Mouse (Mus musculus): ENCODE measurements around the gene Iars2.

Iars2 gene

DNA sequence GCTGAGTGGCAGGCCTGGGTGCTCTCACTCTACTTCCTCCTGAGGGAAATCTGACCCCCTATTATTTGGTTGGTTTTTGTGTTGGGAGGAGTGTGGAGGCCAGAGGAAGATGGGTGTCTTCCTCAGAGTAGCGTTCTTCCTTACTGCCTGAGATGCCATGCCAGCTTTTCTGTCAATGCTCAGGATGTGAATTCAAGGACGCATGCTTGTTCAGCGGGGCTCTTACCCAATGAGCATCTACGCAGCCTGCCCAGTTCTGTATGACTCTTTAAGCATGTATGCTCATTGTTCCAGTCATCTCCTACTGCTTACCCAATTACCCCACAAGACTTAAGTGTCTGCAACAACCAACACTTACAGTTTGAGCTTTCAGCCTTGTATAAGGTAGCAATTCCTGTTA lies 48.6 kb downstream of the Iars2 start:
- DNase-seq (ENCODE audit: low read depth, low spot score), result no peak

DNA sequence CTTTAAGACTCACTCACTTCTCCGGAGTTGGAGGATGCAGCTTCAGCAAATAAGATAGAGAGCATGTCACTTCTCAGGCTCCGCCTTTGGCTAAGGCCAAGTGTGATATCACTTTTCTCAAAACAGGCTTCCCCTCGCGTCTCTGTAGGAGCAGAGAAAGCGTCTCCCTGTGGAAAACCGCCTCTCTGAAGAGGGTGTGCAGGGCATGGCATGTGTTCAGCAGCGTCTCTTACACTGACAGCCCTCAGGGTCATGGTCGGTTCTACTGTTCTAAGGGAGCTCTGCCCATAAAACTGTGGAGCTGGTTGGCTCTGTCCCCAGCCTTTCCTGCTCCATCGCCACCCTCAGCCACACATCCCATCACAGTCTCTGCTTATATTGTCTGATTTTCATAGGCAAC lies 49.9 kb downstream of the Iars2 start:
- DNase-seq (ENCODE audit: low read depth, low spot score), result no peak

DNA sequence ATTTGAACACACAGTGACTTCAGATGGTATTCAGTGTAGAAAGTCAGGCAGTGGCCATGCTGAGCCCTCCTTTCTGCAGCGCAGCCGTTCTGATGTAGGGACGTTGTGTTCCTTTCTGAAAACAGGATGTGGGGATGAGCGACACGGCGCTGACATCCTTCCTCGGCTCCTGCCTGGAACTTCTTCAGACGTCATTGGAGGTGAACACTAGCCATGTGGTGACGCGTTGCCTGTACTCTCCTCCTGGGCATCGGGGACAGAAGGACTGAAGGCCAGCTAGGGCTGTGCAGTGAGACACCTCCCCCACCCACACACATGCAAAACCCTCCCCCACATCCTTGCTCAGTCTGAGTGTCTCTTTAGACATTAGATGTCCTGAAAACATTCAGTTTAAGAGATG lies 52.2 kb downstream of the Iars2 start:
- DNase-seq (ENCODE audit: low read depth, low spot score), result no peak

DNA sequence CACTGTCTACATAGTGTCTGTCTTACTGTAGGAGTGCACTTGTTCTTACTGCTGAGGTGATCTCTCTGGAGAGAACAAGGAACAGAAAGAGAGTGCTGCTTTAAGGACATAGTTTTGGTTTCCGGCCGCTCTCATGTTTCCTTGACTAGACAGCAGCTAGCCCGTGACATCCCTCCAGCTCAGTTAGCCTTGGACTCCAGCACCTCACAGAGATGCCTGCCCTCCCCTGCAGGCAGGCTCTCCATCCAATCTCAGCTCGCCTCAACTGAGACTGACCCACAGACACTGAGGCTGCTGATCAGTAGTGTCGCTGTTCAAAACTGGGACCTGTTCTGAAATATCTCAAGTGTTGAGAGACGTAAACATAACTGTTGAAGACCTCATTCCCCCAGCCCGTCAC lies 53.2 kb downstream of the Iars2 start:
- DNase-seq (ENCODE audit: low read depth, low spot score), result no peak

DNA sequence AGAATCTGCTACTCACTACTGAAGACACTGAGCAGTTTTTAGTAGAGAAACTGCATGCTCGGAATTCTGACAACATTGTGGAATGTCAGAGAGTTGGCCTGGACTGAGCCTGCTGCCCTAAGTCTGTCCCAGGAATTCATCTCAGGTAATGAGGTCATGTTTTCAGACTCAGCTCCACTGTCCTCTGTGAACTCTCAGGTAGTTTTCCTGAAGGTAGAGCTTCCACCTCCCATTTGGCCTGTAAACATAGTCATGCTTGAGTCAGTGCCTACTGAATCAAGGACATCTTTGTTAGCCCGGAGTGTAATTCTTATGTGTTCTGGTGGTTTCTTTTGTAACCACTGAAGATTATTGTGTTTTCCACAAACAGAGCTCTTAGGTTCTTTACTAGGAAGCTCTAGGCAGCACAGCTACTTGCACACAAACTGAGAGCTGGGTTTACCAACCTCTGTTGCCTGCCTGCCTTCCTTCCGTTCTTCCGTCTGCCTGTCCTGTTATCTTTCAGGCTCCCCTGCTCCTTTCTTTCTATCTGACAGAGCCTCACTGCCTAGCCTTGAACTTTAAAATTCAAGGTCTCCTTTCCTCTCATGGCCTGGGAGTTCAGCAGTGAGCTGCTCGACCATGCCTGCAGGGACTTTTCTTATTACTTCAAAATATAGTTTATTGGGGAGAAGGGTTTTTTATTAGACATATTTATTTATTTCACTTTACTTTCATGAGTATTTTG lies 54.2 kb downstream of the Iars2 start:
- no peak for DNase-seq (ENCODE audit: low read depth, low spot score)

DNA sequence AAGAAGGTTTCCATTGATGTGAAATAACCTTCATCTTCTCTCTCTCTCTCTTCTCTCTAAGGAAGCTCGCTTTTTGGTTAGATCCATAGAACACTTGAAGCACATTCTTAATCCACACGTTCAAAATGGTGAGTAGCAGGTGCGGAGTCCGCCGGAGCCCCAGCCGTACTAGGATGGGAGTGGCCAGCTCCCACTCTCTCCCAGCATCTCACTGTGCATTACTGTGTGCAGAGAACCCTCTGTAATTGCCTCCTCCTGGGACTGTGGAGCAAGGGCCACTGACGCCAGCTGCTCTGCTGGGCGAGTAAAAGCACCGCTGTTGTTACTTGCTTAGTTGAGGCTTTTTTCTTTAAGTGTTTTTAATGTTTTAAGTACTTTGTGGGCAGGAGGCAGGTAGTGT lies 57.8 kb downstream of the Iars2 start:
- no peak for DNase-seq (ENCODE audit: low read depth, low spot score)

DNA sequence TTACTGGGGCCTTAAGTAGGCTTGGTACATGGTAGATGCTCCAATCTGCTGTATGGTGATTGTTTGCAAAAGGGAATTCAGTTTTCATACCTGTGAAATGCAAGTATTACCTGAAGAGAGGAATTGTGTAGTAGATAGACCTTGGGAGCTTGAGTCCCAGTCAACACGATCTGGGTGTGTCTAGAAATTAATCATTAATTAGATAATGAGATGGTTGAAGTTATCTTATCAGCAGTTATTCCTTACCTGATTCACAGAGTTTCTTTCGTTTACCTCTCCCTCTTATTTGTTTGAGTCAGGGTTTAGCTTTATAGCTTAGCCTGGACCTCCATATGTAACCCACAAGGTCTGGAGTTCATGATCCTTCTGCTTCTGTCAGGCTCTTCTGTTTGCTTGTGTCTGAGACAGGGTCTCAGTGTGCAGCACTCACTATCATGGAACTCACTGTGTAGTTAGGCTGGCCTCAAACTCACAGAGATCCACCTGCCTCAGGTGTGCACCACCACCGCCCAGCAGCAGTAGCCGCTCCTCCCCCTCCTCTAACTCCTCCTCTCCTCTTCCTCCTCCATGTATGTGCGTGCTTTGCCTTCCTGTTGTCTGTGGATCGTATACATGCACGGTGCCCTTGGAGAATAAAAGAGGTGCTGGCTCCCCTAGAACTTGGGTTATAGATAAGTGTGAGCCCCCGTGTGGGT lies 58.6 kb downstream of the Iars2 start:
- no peak for DNase-seq (ENCODE audit: low read depth, low spot score)

DNA sequence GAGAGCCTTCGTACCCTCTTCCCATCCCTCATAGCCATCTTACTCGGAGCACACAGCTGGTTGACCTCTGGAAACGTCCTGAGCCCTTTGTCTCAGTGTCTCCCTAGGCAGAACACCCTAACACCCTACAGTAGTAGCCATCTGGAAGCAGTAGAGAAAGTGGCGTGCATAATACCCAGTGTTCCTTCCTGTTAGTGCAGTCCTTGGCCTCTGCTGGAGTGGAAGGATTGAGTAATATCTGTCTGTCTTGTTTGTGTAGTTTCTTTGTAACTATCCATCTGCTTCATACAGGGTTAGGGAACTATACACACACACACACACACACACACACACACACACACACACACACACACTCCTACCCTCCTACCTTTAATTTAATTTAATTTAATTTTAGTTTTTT lies 60.5 kb downstream of the Iars2 start:
- DNase-seq (ENCODE audit: low read depth, low spot score), result no peak

DNA sequence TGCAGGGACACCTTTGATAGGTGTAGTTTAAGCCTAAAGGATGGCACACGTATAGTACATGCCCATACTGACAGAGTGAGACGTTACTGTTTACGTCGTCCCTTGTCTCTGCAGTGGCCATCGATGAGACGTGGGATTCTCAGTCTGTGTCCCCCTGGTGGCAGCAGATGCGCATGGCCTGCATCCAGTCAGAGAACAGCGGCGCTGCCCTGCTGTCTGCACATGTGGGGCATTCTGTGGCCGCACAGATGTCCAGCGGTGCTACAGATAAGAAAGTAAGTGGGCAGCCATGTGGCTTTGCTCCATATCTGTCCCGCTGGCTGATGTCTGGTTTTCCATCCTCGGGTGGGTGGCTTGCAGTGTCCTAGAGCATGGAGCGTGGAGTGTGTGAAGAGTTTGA lies 66.6 kb downstream of the Iars2 start:
- DNase-seq (ENCODE audit: low read depth, low spot score), result no peak

DNA sequence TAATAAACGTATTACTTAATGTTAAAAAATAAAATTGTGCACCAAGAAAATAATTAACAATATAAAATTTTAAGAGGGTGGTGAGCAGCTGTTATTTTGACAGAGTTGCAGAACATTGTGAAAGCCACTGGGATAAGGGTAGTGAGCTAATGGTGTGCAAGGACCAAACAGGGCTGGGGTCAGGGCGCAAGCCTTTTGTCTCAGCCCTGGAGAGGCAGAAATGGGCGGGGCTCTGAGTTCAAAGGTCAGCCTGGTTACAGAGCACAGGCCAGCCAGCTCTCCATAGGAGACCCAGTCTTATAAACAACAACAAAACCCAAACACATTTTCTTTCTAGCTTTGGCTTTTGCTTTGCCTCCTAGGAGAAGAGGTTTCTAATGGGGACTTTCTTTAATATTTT lies 72.4 kb downstream of the Iars2 start:
- no peak for DNase-seq (ENCODE audit: low read depth, low spot score)

DNA sequence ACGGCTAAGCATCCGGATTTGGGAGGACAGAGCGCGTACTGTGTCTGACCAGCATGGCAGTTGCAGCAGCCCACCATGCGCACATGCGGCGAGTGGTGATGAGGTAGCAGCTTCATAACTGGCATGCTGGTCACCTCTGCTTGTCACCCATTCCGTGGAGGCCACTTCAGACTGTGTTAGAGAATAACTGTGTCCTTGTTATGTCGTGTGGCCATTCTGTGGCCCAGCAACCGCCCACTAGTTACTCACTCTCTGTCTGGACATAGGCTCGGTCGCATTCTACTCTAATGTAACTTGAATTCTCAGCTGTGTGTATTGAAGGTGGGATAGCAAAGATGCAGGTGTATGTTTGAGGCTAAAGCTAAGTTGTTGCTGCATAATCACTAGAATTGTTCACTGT lies 73.9 kb downstream of the Iars2 start:
- no peak for DNase-seq (ENCODE audit: low read depth, low spot score)

DNA sequence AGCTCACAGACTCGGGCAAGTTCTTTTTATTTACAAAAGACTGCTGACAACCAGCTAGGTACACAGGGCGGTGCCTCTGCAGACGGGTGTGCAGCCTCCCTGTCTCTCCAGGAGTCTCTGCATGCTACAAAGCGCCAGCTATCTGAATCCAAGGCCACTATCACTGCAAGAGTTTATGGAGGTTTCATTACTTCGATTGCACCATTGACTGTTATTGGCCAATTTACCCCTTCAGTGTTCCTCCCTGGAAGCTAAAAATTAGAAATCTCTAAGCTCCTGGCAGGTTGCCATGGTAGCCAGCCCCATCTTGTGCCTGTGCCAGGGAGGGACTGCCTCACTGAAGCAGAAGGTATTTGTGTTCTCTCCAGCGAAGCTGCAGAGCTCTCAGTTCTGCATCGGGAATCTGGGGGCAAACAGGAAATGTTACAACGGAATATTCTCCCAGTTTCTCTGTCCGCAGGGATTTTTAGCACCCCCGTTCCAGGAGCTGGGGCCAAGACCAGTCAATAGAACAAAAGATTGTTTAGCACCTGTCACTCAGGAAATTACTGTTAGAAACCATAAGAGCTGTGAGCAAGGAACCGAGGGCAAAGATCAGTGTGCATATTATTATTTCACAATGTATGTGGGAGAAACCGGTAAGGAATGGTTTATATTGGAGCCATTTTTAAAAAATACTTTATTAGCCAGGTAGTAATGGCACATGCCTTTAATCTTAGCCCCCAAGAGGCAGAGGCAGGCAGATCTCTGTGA lies 75.9 kb downstream of the Iars2 start:
- no peak for DNase-seq (ENCODE audit: low read depth, low spot score)

DNA sequence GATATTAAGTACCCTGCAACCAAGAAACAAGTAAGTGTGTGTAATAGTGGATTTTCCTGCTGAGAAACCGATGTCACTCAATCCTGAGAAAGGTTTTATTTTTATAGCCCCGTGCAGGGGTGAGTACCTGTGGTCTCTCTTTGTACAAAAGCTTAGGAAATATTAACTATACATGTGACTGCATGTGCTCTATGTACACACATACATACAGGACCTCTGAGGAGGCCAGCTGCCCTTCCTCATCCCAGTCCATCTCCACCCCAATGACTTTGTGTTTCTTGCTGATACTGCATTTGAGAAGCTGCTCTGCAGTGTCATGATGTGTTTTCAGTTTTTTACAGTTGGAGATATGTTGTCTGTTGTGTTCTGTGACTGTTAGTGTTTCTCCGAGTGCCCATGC lies 76.8 kb downstream of the Iars2 start:
- no peak for DNase-seq (ENCODE audit: low read depth, low spot score)

DNA sequence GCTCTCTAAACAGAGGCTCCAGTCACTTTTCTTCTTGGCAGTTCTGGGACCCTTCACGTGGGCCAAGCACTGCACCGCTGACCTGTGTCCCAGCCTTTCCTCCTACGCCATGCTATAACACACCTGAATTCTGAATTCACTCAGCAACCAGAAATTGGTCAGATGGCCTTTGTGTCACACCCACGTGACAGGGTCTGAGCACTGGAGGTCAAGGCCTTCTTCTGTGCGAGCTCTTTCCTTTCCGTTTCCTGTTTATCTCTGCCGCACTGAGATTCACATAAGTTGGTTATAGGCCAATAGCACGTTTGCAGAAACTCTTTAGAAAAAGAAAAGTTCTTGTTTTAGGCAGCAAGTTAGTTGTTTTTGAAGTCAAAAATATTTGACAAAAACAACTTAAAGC lies 80.5 kb downstream of the Iars2 start:
- DNase-seq (ENCODE audit: low read depth, low spot score), result no peak

DNA sequence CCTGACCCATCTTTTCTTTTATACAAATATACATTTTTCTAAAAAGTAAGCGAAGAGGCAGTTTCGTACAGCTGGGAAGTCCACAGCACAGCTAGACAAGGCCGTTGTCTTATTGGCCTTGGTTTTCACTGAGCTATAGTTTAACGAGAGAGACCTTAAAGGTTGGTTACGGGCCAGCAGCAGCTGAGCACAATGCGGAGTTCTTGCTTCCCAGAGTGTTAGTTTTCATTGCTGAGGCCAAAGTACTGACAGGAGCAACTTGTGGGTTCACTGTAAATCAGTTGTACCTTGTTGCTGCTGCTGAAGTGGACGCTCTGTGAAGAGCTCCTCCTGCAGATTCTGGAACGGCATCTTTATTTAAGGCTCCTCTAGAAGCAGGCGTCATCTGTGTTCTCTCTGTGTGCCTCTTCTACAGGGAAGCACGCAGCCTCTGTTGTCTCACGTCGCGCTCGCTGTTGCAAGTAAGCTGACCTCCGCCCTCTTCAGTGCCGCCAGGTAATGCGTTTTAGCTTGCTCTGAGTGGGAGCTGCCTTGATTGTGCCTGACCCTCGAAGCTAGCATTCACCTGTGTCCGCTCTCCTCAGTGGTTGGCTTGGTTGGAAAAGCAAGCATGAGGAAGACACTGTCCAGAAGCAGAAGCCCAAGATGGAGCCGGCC lies 81.6 kb downstream of the Iars2 start:
- no peak for DNase-seq (ENCODE audit: low read depth, low spot score)

DNA sequence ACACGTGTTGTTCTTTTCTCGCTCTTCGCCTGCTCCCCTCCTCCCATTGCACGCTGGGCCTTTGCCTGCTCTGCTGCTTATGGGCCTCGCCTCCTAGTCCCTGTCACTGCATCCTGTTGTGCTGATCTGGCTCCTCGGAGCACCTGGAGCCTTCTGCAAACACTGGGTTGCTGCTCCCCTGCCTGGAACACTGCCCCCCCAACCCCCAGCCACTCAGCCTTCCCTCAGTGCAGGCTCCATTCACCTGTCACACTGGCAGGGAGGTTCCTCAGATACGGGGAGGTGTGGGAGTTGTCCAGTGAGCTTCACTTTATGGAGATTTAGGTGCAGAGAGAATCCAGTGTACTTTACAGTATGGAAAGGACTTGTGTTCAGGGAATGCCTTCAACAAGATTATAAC lies 83.7 kb downstream of the Iars2 start:
- no peak for DNase-seq (ENCODE audit: low read depth, low spot score)

DNA sequence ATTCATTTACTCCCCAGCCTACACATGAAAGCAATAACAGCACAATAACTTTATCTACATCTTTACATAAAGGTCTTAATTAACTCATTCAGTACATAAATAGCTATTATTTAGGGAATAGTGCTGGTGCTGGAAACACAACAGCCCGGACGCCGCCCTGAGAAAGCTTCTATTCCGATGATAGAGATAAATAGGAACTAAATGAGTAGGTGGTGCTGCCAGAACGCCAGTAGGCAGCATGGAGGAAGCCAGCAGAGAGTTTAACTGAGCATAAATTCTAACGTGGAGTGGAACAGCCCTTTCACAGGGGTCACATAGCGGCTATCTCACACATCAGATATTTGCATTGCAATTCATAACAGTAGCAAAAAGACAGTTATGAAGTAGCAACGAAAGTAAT lies 86.2 kb downstream of the Iars2 start:
- DNase-seq (ENCODE audit: low read depth, low spot score), result no peak

DNA sequence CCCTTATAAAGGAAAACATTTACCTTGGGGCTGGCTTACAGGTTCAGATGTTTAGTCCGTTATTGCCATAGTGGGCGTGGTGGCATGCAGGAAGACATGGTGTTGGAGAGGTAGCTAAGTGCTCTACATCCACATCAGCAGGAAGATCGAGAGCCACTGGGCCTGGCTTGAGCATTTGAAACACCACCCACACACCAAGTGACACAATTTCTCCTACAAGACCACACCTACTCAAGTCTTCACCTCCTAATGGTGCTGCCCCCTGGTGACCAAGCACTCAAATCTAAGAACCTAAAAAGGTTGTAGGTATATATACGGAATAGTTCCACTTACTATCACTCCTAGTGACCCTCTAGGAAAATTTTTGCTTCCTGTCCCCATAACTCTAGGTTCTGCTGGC lies 92.7 kb downstream of the Iars2 start:
- DNase-seq (ENCODE audit: low read depth, low spot score), result no peak

DNA sequence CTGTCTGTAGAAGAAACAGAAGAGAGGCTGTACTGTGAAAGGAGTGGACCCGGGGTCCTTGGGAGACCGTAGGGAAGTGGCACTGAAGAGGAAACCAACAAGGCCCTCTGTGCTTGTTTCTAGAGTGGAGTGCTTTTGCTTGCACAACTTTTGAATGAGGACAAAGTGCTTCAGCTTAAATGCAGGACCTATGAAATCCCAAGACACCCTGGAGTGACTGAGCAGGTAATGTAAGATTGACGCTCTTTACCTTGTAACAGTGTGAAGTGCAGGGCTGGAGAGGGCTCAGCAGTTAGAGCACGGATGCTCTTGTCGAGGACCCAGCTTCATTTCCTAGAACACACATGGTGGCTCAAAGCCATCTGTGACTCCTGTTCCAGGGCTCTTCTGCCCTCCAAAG lies 93.4 kb downstream of the Iars2 start:
- no peak for DNase-seq (ENCODE audit: low read depth, low spot score)
